8 mouse cellular contexts compared by ENCODE assay signal in genomic region chr2:151039232-151039695, GRCm38 (mm10). TPM values are rescaled to one million over a fixed set of nuclear protein-coding genes. Genes with fewer than 3 reads are reported as not detected.
DNase-seq lines count a peak whose midpoint lies in the region; ATAC-seq and TF ChIP-seq lines count a peak whose summit lies in the region.

Gene Ninl, minus strand, starts transcription at chr2:151039382.
Gene Nanp, minus strand, starts transcription at chr2:151039398.

- peak; percentile 90 for ATAC-seq in embryonic facial prominence, embryonic 15.5 days (ENCODE audit: insufficient number of reproducible peaks, low FRiP score, low TSS enrichment, low read depth)
- ATAC-seq in limb, embryonic 14.5 days (ENCODE audit: low FRiP score, low read depth) = peak; percentile 99
- peak; percentile 95 for ATAC-seq in midbrain, postnatal 0 days (ENCODE audit: low FRiP score)

- no peaks in the 10 kb centered on the region for H3K9me3 ChIP-seq in embryonic facial prominence, embryonic 15.5 days (replicated peaks)
- no peaks in the 10 kb centered on the region; the same call in 1 of the 2 replicates for H3K9me3 ChIP-seq in limb, embryonic 14.5 days (ENCODE audit: control insufficient read depth, low read length)
- no peaks in the 10 kb centered on the region for H3K9me3 ChIP-seq in midbrain, postnatal 0 days (ENCODE audit: low read length)

- H3K9ac ChIP-seq in embryonic facial prominence, embryonic 15.5 days = peak within 1 kb of the TSS; percentile 90
- peak within 1 kb of the TSS; percentile 97 for H3K9ac ChIP-seq in limb, embryonic 14.5 days (ENCODE audit: low read depth, low read length, severe bottlenecking)
- peak within 1 kb of the TSS; percentile 96 for H3K9ac ChIP-seq in midbrain, postnatal 0 days (replicated peaks; ENCODE audit: low read length, poor library complexity, severe bottlenecking)

- 0% methylated on average over 33 of the region's 34 CpGs for WGBS in bone marrow, adult 2 months
- whole genome bisulfite sequencing in embryonic facial prominence, embryonic 15.5 days = under 1% methylated on average over 34 of the region's 34 CpGs
- WGBS in limb, embryonic 14.5 days = 1% methylated on average over 25 of the region's 34 CpGs
- 1% methylated on average over 32 of the region's 34 CpGs for WGBS in midbrain, postnatal 0 days

- peak; percentile 40 for TF ChIP-seq POLR2A in bone marrow, adult 2 months (IDR thresholded peaks at IDR 0.05; ENCODE audit: borderline replicate concordance, control insufficient read depth, low read depth, low read length)
- peak; percentile 54; the same call in 1 of the 2 replicates for TF ChIP-seq POLR2A in limb, embryonic 14.5 days (IDR thresholded peaks at IDR 0.05; ENCODE audit: borderline replicate concordance, extremely low read depth, insufficient read depth, insufficient read length)

- 0 out of 2 replicates have a peak, but pooled peaks cover under 1% of the 10 kb centered on the region for H3K36me3 ChIP-seq in embryonic facial prominence, embryonic 15.5 days
- 0 out of 2 replicates have a peak, but pooled peaks cover 6% of the 10 kb centered on the region for H3K36me3 ChIP-seq in limb, embryonic 14.5 days (ENCODE audit: control insufficient read depth, insufficient read depth, low read length)
- no peaks in the 10 kb centered on the region for H3K36me3 ChIP-seq in midbrain, postnatal 0 days (ENCODE audit: insufficient read depth, low read length)

- peak within 1 kb of the TSS; percentile 94 for H3K4me3 ChIP-seq in bone marrow, adult 2 months (replicated peaks; ENCODE audit: control insufficient read depth, low read depth, low read length)
- peak within 1 kb of the TSS; percentile 84 for H3K4me3 ChIP-seq in embryonic facial prominence, embryonic 15.5 days (replicated peaks)
- H3K4me3 ChIP-seq in limb, embryonic 14.5 days (replicated peaks; ENCODE audit: low read length) = peak within 1 kb of the TSS; percentile 91
- peak within 1 kb of the TSS; percentile 87 for H3K4me3 ChIP-seq in midbrain, postnatal 0 days (ENCODE audit: low read depth, low read length)

- no peak for TF ChIP-seq CTCF in bone marrow, adult 2 months (IDR thresholded peaks at IDR 0.05; ENCODE audit: control insufficient read depth, insufficient read depth, low read length)
- no peak for TF ChIP-seq CTCF in midbrain, postnatal 0 days (IDR thresholded peaks at IDR 0.05)

- H3K27ac ChIP-seq in bone marrow, adult 2 months (ENCODE audit: control insufficient read depth, insufficient read depth, low read depth, low read length, poor library complexity) = peak within 1 kb of the TSS; percentile 78
- H3K27ac ChIP-seq in embryonic facial prominence, embryonic 15.5 days (replicated peaks) = peak within 1 kb of the TSS; percentile 71
- peak within 1 kb of the TSS; percentile 81 for H3K27ac ChIP-seq in limb, embryonic 14.5 days (replicated peaks; ENCODE audit: low read depth, low read length)
- peak within 1 kb of the TSS; percentile 85 for H3K27ac ChIP-seq in midbrain, postnatal 0 days (ENCODE audit: low read depth, low read length)

- no peaks in the 10 kb centered on the region for H3K27me3 ChIP-seq in embryonic facial prominence, embryonic 15.5 days
- no peaks in the 10 kb centered on the region for H3K27me3 ChIP-seq in limb, embryonic 14.5 days (ENCODE audit: control insufficient read depth, insufficient read depth, low read length)
- H3K27me3 ChIP-seq in midbrain, postnatal 0 days (ENCODE audit: insufficient read depth, low read length) = no peaks in the 10 kb centered on the region

- DNase-seq in 416B (ENCODE audit: low read depth) = peak; percentile 96
- DNase-seq in heart, adult 8-10 months (ENCODE audit: low spot score) = peak; percentile 92
- DNase-seq in kidney, adult 9 months = peak; percentile 95
- peak; percentile 94 for DNase-seq in limb, embryonic 14.5 days (ENCODE audit: low spot score)
- peak; percentile 97 for DNase-seq in midbrain, postnatal 0 days (ENCODE audit: low spot score)
- DNase-seq in spleen, postnatal 14 days (ENCODE audit: low spot score in 2 of 2) = peak; percentile 89 to 94

- H3K4me2 ChIP-seq in embryonic facial prominence, embryonic 15.5 days (replicated peaks) = peak within 1 kb of the TSS; percentile 84
- peak within 1 kb of the TSS; percentile 83 for H3K4me2 ChIP-seq in limb, embryonic 14.5 days (replicated peaks; ENCODE audit: low read depth, low read length, severe bottlenecking)
- H3K4me2 ChIP-seq in midbrain, postnatal 0 days (ENCODE audit: low read depth, low read length, poor library complexity, severe bottlenecking) = peak within 1 kb of the TSS; percentile 82

- peaks cover 4% of the 10 kb centered on the region; the same call in 1 of the 2 replicates for H3K4me1 ChIP-seq in bone marrow, adult 2 months (ENCODE audit: control insufficient read depth, insufficient read depth, low read length)
- H3K4me1 ChIP-seq in embryonic facial prominence, embryonic 15.5 days = peaks cover 12% of the 10 kb centered on the region
- H3K4me1 ChIP-seq in limb, embryonic 14.5 days (ENCODE audit: control insufficient read depth, insufficient read depth, low read length) = peaks cover 11% of the 10 kb centered on the region
- H3K4me1 ChIP-seq in midbrain, postnatal 0 days (ENCODE audit: insufficient read depth, low read length) = peaks cover 13% of the 10 kb centered on the region

RNA-seq across cellular contexts. Expression of gene Ninl, which starts in this region (rescaled TPM):
- 11.9 and 18.5 TPM in 2 replicates for polyA plus RNA-seq in bone marrow, adult 2 months (2011; ENCODE audit: insufficient read depth, insufficient read length, low replicate concordance, missing spikeins)
- polyA plus RNA-seq in embryonic facial prominence, embryonic 15.5 days (2015; fragmentation: Nextera tagmentation; extraction: Ambion mirVana) = 6.7 and 6.8 TPM in 2 replicates
- total RNA-seq in heart, adult 8-10 months (2022) = 1 to 10 TPM in 3 of 4 experiments, under 1 TPM in 1; 0.82 to 2.2 (median 1.9) TPM
- 9.6 and 10.0 TPM in 2 replicates for polyA plus RNA-seq in limb, embryonic 14.5 days (2012; rRNA removed)
- 3.9 and 7.9 TPM in 2 replicates for polyA plus RNA-seq in limb, embryonic 14.5 days (2014; fragmentation: Nextera tagmentation; extraction: Ambion mirVana)
- total RNA-seq in midbrain, postnatal 0 days (2014; rRNA removed) = 3.8 and 7.8 TPM in 2 replicates
- 2.6 and 2.7 TPM in 2 replicates for polyA plus RNA-seq in midbrain, postnatal 0 days (2015; fragmentation: Nextera tagmentation; extraction: Ambion mirVana)

RNA-seq across cellular contexts. Expression of gene Nanp, which starts in this region (rescaled TPM):
- 16.3 and 22.6 TPM in 2 replicates for polyA plus RNA-seq in bone marrow, adult 2 months (2011; ENCODE audit: insufficient read depth, insufficient read length, low replicate concordance, missing spikeins)
- polyA plus RNA-seq in embryonic facial prominence, embryonic 15.5 days (2015; fragmentation: Nextera tagmentation; extraction: Ambion mirVana) = 42.0 and 43.9 TPM in 2 replicates
- 1 to 10 TPM in 3 of 4 experiments, under 1 TPM in 1; 0.95 to 2.2 (median 2.1) TPM for total RNA-seq in heart, adult 8-10 months (2022)
- 13.2 and 16.4 TPM in 2 replicates for polyA plus RNA-seq in limb, embryonic 14.5 days (2012; rRNA removed)
- 41.8 and 46.4 TPM in 2 replicates for polyA plus RNA-seq in limb, embryonic 14.5 days (2014; fragmentation: Nextera tagmentation; extraction: Ambion mirVana)
- 6.7 and 13.8 TPM in 2 replicates for total RNA-seq in midbrain, postnatal 0 days (2014; rRNA removed)
- 32.1 and 35.6 TPM in 2 replicates for polyA plus RNA-seq in midbrain, postnatal 0 days (2015; fragmentation: Nextera tagmentation; extraction: Ambion mirVana)

Comparison
In these comparisons a context has a peak if more than half of its experiments do, and no peak if none do; other contexts are left out.
1. Peak in every context shown above with its lines: DNase-seq, ATAC-seq, H3K4me3 ChIP-seq and H3K27ac ChIP-seq.